Mouse (Mus musculus): ENCODE measurements at regions not wholly inside any gene's neighbourhood (a gene's known extent, or its start where the extent isn't known, plus 50 kb on each side); places are given as distances from the start of the nearest gene placed in this dataset.

DNA sequence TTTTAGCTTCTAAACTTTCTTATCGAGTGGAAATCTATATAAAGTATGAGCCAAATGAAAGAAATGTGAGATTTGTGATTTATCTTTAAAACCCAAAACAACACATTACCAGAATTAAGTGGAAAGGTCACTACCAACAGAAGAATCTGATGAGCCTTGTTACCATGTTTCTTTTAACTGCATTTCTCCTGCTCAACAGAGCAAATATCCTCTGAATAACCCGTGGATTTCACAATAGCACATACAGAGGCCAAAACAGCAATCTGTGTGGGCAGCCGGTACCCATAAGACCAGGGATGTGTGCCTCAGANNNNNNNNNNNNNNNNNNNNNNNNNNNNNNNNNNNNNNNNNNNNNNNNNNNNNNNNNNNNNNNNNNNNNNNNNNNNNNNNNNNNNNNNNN, 85.3 kb downstream of the 4930444P10Rik start:
- no peak for DNase-seq (ENCODE audit: low spot score)
- ATAC-seq (ENCODE audit: low read depth), result no peak
- H3K27ac ChIP-seq (replicated peaks; ENCODE audit: low read depth, low read length), result no peak overlapping the region
- H3K4me1 ChIP-seq (ENCODE audit: control insufficient read depth, insufficient read depth, low read length), result no peaks in the 10 kb centered on the region
- H3K4me2 ChIP-seq (ENCODE audit: low read depth, low read length), result no peak overlapping the region
- H3K4me3 ChIP-seq (ENCODE audit: low read depth, low read length), result no peak overlapping the region
- H3K36me3 ChIP-seq (ENCODE audit: control insufficient read depth, insufficient read depth, low read length), result no peaks in the 10 kb centered on the region
- no peaks in the 10 kb centered on the region for H3K27me3 ChIP-seq (replicated peaks; ENCODE audit: control insufficient read depth, insufficient read depth, low read length)
- WGBS, result 77% methylated on average over 3 of the region's 3 CpGs
- H3K9me3 ChIP-seq (ENCODE audit: control insufficient read depth, low read length), result no peaks in the 10 kb centered on the region
- no peak overlapping the region for H3K9ac ChIP-seq (ENCODE audit: low read depth, low read length)

DNA sequence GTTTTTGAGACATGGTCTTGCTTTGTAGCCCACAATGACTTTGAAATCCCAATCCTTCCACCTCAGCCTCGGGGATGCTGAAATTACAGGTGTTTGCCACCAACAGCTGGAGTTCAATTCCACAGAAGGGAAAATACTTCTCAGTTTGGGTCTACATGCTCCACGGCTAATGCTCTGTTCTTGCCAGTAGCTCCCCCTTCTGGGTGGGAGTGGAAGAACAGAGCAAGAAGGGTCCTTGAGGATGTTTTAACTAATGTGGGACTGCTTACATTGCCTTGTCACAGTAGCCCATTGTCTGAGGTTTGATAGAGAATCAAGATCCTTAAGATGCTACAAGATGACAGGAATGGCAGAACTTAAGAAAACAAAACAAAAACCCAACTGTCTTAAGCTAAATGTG, 86.2 kb downstream of the 4930444P10Rik start:
- Histone ChIP-seq H3K4me1 (ENCODE audit: control insufficient read depth, insufficient read depth, low read length) (no peaks in the 10 kb centered on the region), H3K4me3 (ENCODE audit: low read depth, low read length) (no peak overlapping the region), H3K9me3 (ENCODE audit: control insufficient read depth, low read length) (no peaks in the 10 kb centered on the region), H3K9ac (ENCODE audit: low read depth, low read length) (no peak overlapping the region), H3K4me2 (ENCODE audit: low read depth, low read length) (no peak overlapping the region), H3K27ac (replicated peaks; ENCODE audit: low read depth, low read length) (no peak overlapping the region), H3K27me3 (replicated peaks; ENCODE audit: control insufficient read depth, insufficient read depth, low read length) (no peaks in the 10 kb centered on the region), H3K36me3 (ENCODE audit: control insufficient read depth, insufficient read depth, low read length) (no peaks in the 10 kb centered on the region)
- no peak for DNase-seq (ENCODE audit: low spot score)
- no peak for ATAC-seq (ENCODE audit: low read depth)
- WGBS, result 69% methylated on average over 2 of the region's 2 CpGs

DNA sequence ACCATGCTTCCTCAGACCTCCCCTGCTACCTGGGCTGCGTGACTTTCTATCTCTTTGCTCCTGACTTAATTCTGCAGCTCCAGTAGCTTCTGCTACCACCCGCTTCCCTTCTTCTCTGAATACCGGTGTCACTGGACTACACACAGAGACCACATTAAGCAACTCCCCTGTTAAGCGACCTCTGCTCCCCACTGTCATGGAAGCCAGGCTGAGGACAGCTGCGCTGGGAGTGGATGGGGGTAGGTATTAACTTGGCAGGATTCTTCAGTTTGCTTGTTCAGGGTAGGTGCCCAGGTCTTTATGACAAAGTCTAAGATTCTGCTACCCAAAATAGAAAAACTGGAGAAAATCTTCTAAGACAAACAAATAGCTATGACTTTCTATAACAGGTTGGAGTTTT, 96.0 kb downstream of the 4930444P10Rik start:
- no peak overlapping the region for H3K4me3 ChIP-seq (ENCODE audit: low read depth, low read length)
- H3K4me1 ChIP-seq (ENCODE audit: control insufficient read depth, insufficient read depth, low read length), result no peaks in the 10 kb centered on the region
- DNase-seq (ENCODE audit: low spot score), result no peak
- H3K9me3 ChIP-seq (ENCODE audit: control insufficient read depth, low read length), result no peaks in the 10 kb centered on the region
- WGBS, result 70% methylated on average over 5 of the region's 5 CpGs
- H3K9ac ChIP-seq (ENCODE audit: low read depth, low read length), result no peak overlapping the region
- H3K4me2 ChIP-seq (ENCODE audit: low read depth, low read length), result no peak overlapping the region
- no peak for ATAC-seq (ENCODE audit: low read depth)
- H3K27me3 ChIP-seq (replicated peaks; ENCODE audit: control insufficient read depth, insufficient read depth, low read length), result no peaks in the 10 kb centered on the region
- H3K36me3 ChIP-seq (ENCODE audit: control insufficient read depth, insufficient read depth, low read length), result no peaks in the 10 kb centered on the region
- H3K27ac ChIP-seq (replicated peaks; ENCODE audit: low read depth, low read length), result no peak overlapping the region

DNA sequence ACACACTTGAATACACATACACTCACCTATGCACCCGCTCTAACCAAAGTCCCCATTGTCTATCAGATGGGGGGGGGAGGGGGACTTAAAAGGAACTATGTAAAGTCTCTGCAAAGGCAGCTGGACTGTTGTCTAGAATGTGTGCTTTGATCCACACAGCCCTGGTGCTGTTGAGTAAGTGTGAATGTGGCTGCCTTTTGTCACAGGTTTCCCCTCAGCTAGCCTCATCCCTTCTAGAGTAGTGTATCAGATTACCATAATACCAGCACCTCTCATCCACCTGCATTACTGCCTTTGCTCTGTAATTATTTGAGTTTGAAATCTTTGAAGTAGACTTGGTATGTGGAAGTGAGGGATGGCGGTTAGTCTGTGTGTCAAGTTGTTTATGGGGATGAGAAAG, 96.8 kb downstream of the 4930444P10Rik start:
- no peak overlapping the region for H3K4me2 ChIP-seq (ENCODE audit: low read depth, low read length)
- no peaks in the 10 kb centered on the region for H3K4me1 ChIP-seq (ENCODE audit: control insufficient read depth, insufficient read depth, low read length)
- no peak overlapping the region for H3K27ac ChIP-seq (replicated peaks; ENCODE audit: low read depth, low read length)
- no peaks in the 10 kb centered on the region for H3K36me3 ChIP-seq (ENCODE audit: control insufficient read depth, insufficient read depth, low read length)
- no peaks in the 10 kb centered on the region for H3K9me3 ChIP-seq (ENCODE audit: control insufficient read depth, low read length)
- no peak overlapping the region for H3K9ac ChIP-seq (ENCODE audit: low read depth, low read length)
- WGBS, result 62% methylated on average over 2 of the region's 2 CpGs
- no peak overlapping the region for H3K4me3 ChIP-seq (ENCODE audit: low read depth, low read length)
- DNase-seq (ENCODE audit: low spot score) (peak; percentile 26), ATAC-seq (ENCODE audit: low read depth) (peak; percentile 69; the same call in 1 of the 2 replicates)
- no peaks in the 10 kb centered on the region for H3K27me3 ChIP-seq (replicated peaks; ENCODE audit: control insufficient read depth, insufficient read depth, low read length)

DNA sequence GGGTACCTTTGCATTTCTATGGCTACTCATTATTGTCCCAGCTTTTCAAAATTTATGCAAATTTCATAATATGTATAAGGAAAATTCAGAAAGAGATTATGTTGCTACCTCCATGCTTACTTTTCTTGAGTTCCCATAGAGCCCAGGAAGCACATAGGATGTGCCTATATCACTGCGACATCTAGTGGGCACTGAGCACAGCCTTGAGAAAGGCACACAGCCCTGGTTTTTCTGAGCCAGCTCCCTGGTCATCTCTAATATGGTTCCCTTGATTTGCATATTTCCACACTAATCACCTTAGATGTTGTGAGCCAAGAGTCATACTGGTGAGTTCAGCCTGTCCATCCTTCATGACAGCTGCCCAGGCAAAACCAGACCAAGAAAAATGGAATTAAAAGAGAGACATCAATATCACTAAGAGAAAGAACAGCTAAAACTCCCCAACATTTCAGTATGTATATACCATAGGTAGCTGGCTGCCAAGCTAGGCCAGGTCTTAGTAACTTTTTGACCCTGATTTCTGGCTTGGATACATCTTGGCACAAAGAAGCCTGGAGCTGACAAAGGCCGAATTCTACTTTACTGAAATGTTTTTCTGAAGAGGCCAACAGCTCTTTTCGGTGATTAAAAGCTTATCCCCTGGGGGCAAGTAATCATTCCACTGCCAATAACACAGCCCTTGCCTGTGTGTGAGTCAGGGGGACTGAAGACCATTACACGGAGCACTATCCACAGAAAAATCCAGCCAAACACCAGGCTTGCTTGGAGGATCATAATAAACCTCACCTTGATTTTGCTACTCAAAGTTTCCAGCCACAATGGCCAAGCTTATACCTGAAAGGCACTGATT, 99.3 kb downstream of the 4930444P10Rik start:
- Histone ChIP-seq H3K36me3 (ENCODE audit: control insufficient read depth, insufficient read depth, low read length) (no peaks in the 10 kb centered on the region), H3K4me1 (ENCODE audit: control insufficient read depth, insufficient read depth, low read length) (no peaks in the 10 kb centered on the region), H3K9ac (ENCODE audit: low read depth, low read length) (no peak overlapping the region), H3K27ac (replicated peaks; ENCODE audit: low read depth, low read length) (no peak overlapping the region), H3K9me3 (ENCODE audit: control insufficient read depth, low read length) (no peaks in the 10 kb centered on the region), H3K4me2 (ENCODE audit: low read depth, low read length) (no peak overlapping the region), H3K27me3 (replicated peaks; ENCODE audit: control insufficient read depth, insufficient read depth, low read length) (no peaks in the 10 kb centered on the region), H3K4me3 (ENCODE audit: low read depth, low read length) (no peak overlapping the region)
- peak; percentile 56 for ATAC-seq (ENCODE audit: low read depth)
- DNase-seq (ENCODE audit: low spot score), result peak; percentile 76
- 13% methylated on average over 4 of the region's 4 CpGs for WGBS

DNA sequence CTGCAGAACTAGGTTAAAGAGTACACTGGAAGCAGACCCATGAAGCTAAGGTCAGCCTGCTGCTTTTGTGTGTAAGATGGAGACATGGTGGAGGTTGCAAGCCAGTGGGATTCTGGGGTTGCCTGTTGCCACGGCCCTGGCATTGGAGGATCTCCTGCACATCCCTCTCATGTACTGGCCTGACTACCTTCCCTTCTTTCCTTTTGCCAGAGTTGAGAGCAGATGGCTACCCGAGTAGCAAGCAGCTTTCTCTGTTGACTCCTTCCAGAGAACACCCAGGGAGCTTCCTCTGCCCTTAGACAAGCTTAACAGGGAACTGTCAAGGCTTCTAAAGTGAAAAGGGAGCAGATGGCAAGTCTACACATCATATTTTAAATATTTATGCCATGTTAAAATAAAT, 102.1 kb downstream of the 4930444P10Rik start:
- no peak overlapping the region for H3K4me3 ChIP-seq (ENCODE audit: low read depth, low read length)
- no peaks in the 10 kb centered on the region for H3K4me1 ChIP-seq (ENCODE audit: control insufficient read depth, insufficient read depth, low read length)
- H3K4me2 ChIP-seq (ENCODE audit: low read depth, low read length), result no peak overlapping the region
- no peaks in the 10 kb centered on the region for H3K9me3 ChIP-seq (ENCODE audit: control insufficient read depth, low read length)
- no peaks in the 10 kb centered on the region for H3K36me3 ChIP-seq (ENCODE audit: control insufficient read depth, insufficient read depth, low read length)
- 55% methylated on average over 2 of the region's 2 CpGs for WGBS
- no peak for DNase-seq (ENCODE audit: low spot score)
- no peak for ATAC-seq (ENCODE audit: low read depth)
- no peak overlapping the region for H3K9ac ChIP-seq (ENCODE audit: low read depth, low read length)
- H3K27me3 ChIP-seq (replicated peaks; ENCODE audit: control insufficient read depth, insufficient read depth, low read length), result no peaks in the 10 kb centered on the region
- no peak overlapping the region for H3K27ac ChIP-seq (replicated peaks; ENCODE audit: low read depth, low read length)

DNA sequence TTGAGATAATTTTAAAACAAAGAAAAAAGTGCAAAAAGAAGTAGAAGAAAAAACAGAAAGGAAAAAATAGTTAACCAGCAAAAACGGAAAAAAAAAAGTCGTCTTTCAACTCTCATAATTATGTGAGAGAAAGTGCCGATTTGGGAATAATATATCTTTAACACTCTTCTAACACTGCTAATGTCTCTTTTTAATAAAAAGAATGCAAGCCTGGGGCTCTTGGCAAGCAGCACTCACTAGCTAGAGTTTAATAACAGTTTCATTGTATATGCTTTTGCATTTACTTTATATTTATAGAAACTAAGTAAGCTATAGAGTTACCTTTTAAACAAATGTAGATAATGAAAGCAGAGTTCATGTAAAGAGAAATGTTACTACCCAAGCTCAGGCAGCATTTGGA, 107.5 kb downstream of the 4930444P10Rik start:
- Histone ChIP-seq H3K4me2 (ENCODE audit: low read depth, low read length) (no peak overlapping the region), H3K9me3 (ENCODE audit: control insufficient read depth, low read length) (no peaks in the 10 kb centered on the region), H3K36me3 (ENCODE audit: control insufficient read depth, insufficient read depth, low read length) (no peaks in the 10 kb centered on the region), H3K4me3 (ENCODE audit: low read depth, low read length) (no peak overlapping the region), H3K9ac (ENCODE audit: low read depth, low read length) (no peak overlapping the region), H3K4me1 (ENCODE audit: control insufficient read depth, insufficient read depth, low read length) (no peaks in the 10 kb centered on the region), H3K27ac (replicated peaks; ENCODE audit: low read depth, low read length) (no peak overlapping the region), H3K27me3 (replicated peaks; ENCODE audit: control insufficient read depth, insufficient read depth, low read length) (no peaks in the 10 kb centered on the region)
- DNase-seq (ENCODE audit: low spot score), result peak; percentile 22
- 71% methylated on average over 3 of the region's 3 CpGs for WGBS
- ATAC-seq (ENCODE audit: low read depth), result no peak

DNA sequence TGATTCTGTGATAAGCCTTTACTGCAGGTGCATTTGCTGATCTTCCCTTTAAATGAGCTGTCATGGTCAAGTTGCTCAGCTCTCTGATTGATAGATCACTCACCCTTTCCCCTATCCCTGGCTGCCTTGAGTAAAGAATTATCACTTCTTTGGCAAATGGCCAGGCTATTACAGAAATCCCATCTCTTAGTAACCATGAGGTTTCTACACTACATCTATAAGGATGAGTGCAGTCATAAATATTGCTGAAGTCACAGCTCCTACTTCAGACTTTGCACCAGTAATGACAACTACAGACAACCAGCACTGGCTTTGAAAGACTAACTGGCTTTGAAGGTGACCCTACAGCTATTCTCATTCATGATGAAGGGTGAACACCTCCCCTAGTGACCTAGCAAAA, 113.8 kb downstream of the 4930444P10Rik start:
- H3K27me3 ChIP-seq (replicated peaks; ENCODE audit: control insufficient read depth, insufficient read depth, low read length), result no peaks in the 10 kb centered on the region
- H3K9me3 ChIP-seq (ENCODE audit: control insufficient read depth, low read length), result no peaks in the 10 kb centered on the region
- ATAC-seq (ENCODE audit: low read depth), result no peak
- no peak overlapping the region for H3K4me2 ChIP-seq (ENCODE audit: low read depth, low read length)
- no peaks in the 10 kb centered on the region for H3K36me3 ChIP-seq (ENCODE audit: control insufficient read depth, insufficient read depth, low read length)
- no peak overlapping the region for H3K9ac ChIP-seq (ENCODE audit: low read depth, low read length)
- H3K4me1 ChIP-seq (ENCODE audit: control insufficient read depth, insufficient read depth, low read length), result no peaks in the 10 kb centered on the region
- DNase-seq (ENCODE audit: low spot score), result no peak
- no peak overlapping the region for H3K27ac ChIP-seq (replicated peaks; ENCODE audit: low read depth, low read length)
- no peak overlapping the region for H3K4me3 ChIP-seq (ENCODE audit: low read depth, low read length)

DNA sequence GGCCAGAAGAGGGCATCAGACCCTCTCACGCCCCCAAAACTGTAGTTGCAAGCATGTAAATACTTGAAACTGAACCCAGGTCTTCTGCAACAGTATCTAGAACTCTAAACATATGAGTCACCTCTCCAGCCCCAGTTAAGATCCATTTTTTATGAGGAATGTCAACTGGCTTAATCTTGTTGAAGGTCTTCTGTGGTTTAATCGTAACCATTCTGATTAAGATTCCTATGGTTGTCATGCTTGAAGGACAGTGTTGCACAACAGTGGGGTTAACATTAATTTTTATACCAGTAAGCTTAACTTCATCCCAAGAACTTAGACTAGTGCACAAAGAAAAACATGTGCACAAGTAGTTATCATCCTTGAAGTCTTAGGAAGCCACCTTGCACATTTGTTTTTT, 133.5 kb downstream of the 4930444P10Rik start:
- 83% methylated on average over 2 of the region's 2 CpGs for WGBS
- H3K4me3 ChIP-seq (ENCODE audit: low read depth, low read length), result no peak overlapping the region
- DNase-seq (ENCODE audit: low spot score) (no peak), ATAC-seq (ENCODE audit: low read depth) (no peak)
- H3K27me3 ChIP-seq (replicated peaks; ENCODE audit: control insufficient read depth, insufficient read depth, low read length), result no peaks in the 10 kb centered on the region
- no peak overlapping the region for H3K9ac ChIP-seq (ENCODE audit: low read depth, low read length)
- no peaks in the 10 kb centered on the region for H3K4me1 ChIP-seq (ENCODE audit: control insufficient read depth, insufficient read depth, low read length)
- no peak overlapping the region for H3K4me2 ChIP-seq (ENCODE audit: low read depth, low read length)
- H3K36me3 ChIP-seq (ENCODE audit: control insufficient read depth, insufficient read depth, low read length), result no peaks in the 10 kb centered on the region
- H3K9me3 ChIP-seq (ENCODE audit: control insufficient read depth, low read length), result no peaks in the 10 kb centered on the region
- H3K27ac ChIP-seq (replicated peaks; ENCODE audit: low read depth, low read length), result no peak overlapping the region

Data from embryonic facial prominence, embryonic 14.5 days (tissue).